Mouse (Mus musculus) adrenal gland, adult (tissue): ENCODE measurements around the gene Ctrb1.
A peak's percentile ranks its signal among the peaks of the same experiment; 100 is the strongest.

ENCODE experiments used
- DNase-seq, 2 experiments: peaks; one replicate each; pipeline ENCODE4 v3.0.0; 2022 to 2023; ENCODE audit warnings: low spot score in 1 of 2; ENCODE audit not compliant: inconsistent age in 2 of 2

The Ctrb1 gene

GRCm38 (mm10) chr8:111690960-111691445 lies at the start of gene Ctrb1:
Gene Ctrb1, minus strand, starts transcription at chr8:111691010.
- no peak for DNase-seq

GRCm38 (mm10) chr8:111740301-111740711 lies 49.5 kb upstream of the Ctrb1 start:
- DNase-seq: peak in 1 of 2 experiments; percentile 76

GRCm38 (mm10) chr8:111739604-111740003 lies 48.8 kb upstream of the Ctrb1 start:
- peak in 1 of 2 experiments; percentile 65 for DNase-seq

GRCm38 (mm10) chr8:111738867-111739266 lies 48.1 kb upstream of the Ctrb1 start:
- DNase-seq: peak in 1 of 2 experiments; percentile 49

GRCm38 (mm10) chr8:111736321-111736720 lies 45.5 kb upstream of the Ctrb1 start:
- peak; percentile 45 to 73 for DNase-seq

- DNase-seq: no peak
Observed at GRCm38 (mm10) chr8:111735791-111736190, 45.0 kb upstream of the Ctrb1 start.

- DNase-seq: peak; percentile 70 to 80
Observed at GRCm38 (mm10) chr8:111735335-111735761, 44.5 kb upstream of the Ctrb1 start.

GRCm38 (mm10) chr8:111734244-111734960 lies 43.6 kb upstream of the Ctrb1 start:
- peak; percentile 18 to 71 for DNase-seq

- DNase-seq: peak in 1 of 2 experiments; percentile 28
Observed at GRCm38 (mm10) chr8:111733581-111734243, 42.9 kb upstream of the Ctrb1 start.

GRCm38 (mm10) chr8:111732406-111733085 lies 41.7 kb upstream of the Ctrb1 start:
- peak in 1 of 2 experiments; percentile 77 for DNase-seq

GRCm38 (mm10) chr8:111732004-111732403 lies 41.2 kb upstream of the Ctrb1 start:
- peak; percentile 98 to 99 for DNase-seq

- peak; percentile 47 to 78 for DNase-seq
Observed at GRCm38 (mm10) chr8:111731231-111731977, 40.6 kb upstream of the Ctrb1 start.

- DNase-seq: peak; percentile 86 to 92
Observed at GRCm38 (mm10) chr8:111729233-111730170, 38.7 kb upstream of the Ctrb1 start.

- DNase-seq: no peak
Observed at GRCm38 (mm10) chr8:111728481-111728880, 37.7 kb upstream of the Ctrb1 start.

- no peak for DNase-seq
Observed at GRCm38 (mm10) chr8:111727553-111727952, 36.7 kb upstream of the Ctrb1 start.

- DNase-seq: peak; percentile 92 to 93
Observed at GRCm38 (mm10) chr8:111726102-111726900, 35.5 kb upstream of the Ctrb1 start.

- no peak for DNase-seq
Observed at GRCm38 (mm10) chr8:111725341-111725740, 34.5 kb upstream of the Ctrb1 start.

- peak in 1 of 2 experiments; percentile 23 for DNase-seq
Observed at GRCm38 (mm10) chr8:111720115-111720544, 29.3 kb upstream of the Ctrb1 start.

- DNase-seq: peak; percentile 7 to 36
Observed at GRCm38 (mm10) chr8:111718937-111719336, 28.1 kb upstream of the Ctrb1 start.
